Mouse (Mus musculus) liver, embryonic 11.5 days (tissue): ENCODE data around the gene F2rl3. TPM values are rescaled to one million over a fixed set of nuclear protein-coding genes. Genes with fewer than 3 reads are reported as not detected.

ENCODE experiments used
- ATAC-seq: fragments of 200-750 bp; cut with Nextera tagmentation; replicated peaks from 2 replicates; pipeline ENCODE4 v1.8.0; 2017; ENCODE audit warnings: moderate number of reproducible peaks, mild to moderate bottlenecking, moderate TSS enrichment, moderate library complexity; ENCODE audit not compliant: low FRiP score
- DNase-seq: peaks from one replicate; pipeline ENCODE4 v3.0.0-alpha.2; 2017; ENCODE audit warnings: low spot score
- H3K27ac ChIP-seq: fragments of 300-500 bp; sonication (generic); 2 replicates; pipeline ENCODE4 v1.5.1; 2014; ENCODE audit warnings: mild to moderate bottlenecking, low read depth, low read length, control low read depth
- H3K27me3 ChIP-seq: fragments of 300-500 bp; sonication (generic); replicated peaks from 2 replicates; pipeline ENCODE4 v1.6.1; 2014; ENCODE audit warnings: low read length, mixed read lengths; ENCODE audit not compliant: control insufficient read depth, insufficient read depth
- H3K36me3 ChIP-seq: fragments of 300-500 bp; sonication (generic); 2 replicates; pipeline ENCODE4 v1.6.1; 2014; ENCODE audit warnings: mild to moderate bottlenecking, low read length, moderate library complexity, mixed read lengths; ENCODE audit not compliant: control insufficient read depth, insufficient read depth
- H3K4me1 ChIP-seq: fragments of 300-500 bp; sonication (generic); replicated peaks from 2 replicates; pipeline ENCODE4 v1.6.1; 2014; ENCODE audit warnings: low read length, mixed read lengths; ENCODE audit not compliant: control insufficient read depth, insufficient read depth
- H3K4me2 ChIP-seq: fragments of 300-500 bp; sonication (generic); 2 replicates; pipeline ENCODE4 v1.6.1; 2014; ENCODE audit warnings: mild to moderate bottlenecking, control low read depth, moderate library complexity
- H3K4me3 ChIP-seq: fragments of 300-500 bp; sonication (generic); 2 replicates; pipeline ENCODE4 v1.5.1; 2014; ENCODE audit warnings: low read depth, low read length, control low read depth
- H3K9ac ChIP-seq: fragments of 300-500 bp; sonication (generic); 2 replicates; pipeline ENCODE4 v1.6.1; 2014; ENCODE audit warnings: low read depth, low read length, control low read depth
- H3K9me3 ChIP-seq: fragments of 300-500 bp; sonication (generic); 2 replicates; pipeline ENCODE4 v1.6.1; 2016; ENCODE audit warnings: low read length, inconsistent platforms, mixed read lengths; ENCODE audit not compliant: control insufficient read depth
- WGBS: fragments of 180-500 bp; shearing (Covaris S2); extraction: QIAGEN DNeasy Blood & Tissue Kit; methylation state at CpG from one replicate; pipeline ENCODE4 v1.1.7; 2014; 5-methylcytosine and 5-hydroxymethylcytosine counted together
- polyA plus RNA-seq: library from polyadenylated mRNA; unstranded; fragments of >200 nt; fragmentation: Nextera tagmentation; extraction: Ambion mirVana; gene quantifications from 2 replicates; pipeline ENCODE4 v1.2.1, GENCODE M21; 2014

Gene F2rl3
- polyA plus RNA-seq, 1 experiment from 2014 or later: 8.6 TPM

- Histone ChIP-seq H3K27me3 (no peaks in the 10 kb centered on the region), H3K36me3 (no peaks in the 10 kb centered on the region), H3K9me3 (peaks cover 3% of the 10 kb centered on the region; the same call in 1 of the 2 replicates), H3K9ac (no peak overlapping the region), H3K27ac (no peak overlapping the region), H3K4me2 (no peak overlapping the region), H3K4me3 (no peak overlapping the region), H3K4me1 (no peaks in the 10 kb centered on the region)
- 92% methylated on average over 4 of the region's 4 CpGs for WGBS
- no peak for DNase-seq
- ATAC-seq: no peak
Observed at GRCm38 (mm10) chr8:72780644-72781043, 19.0 kb downstream of the F2rl3 start.

GRCm38 (mm10) chr8:72801583-72801982 lies 39.9 kb downstream of the F2rl3 start:
- no peak for DNase-seq
- Histone ChIP-seq H3K27ac (no peak overlapping the region), H3K36me3 (no peaks in the 10 kb centered on the region), H3K9me3 (no peaks in the 10 kb centered on the region), H3K4me2 (no peak overlapping the region), H3K27me3 (no peaks in the 10 kb centered on the region), H3K4me3 (no peak overlapping the region), H3K4me1 (no peaks in the 10 kb centered on the region), H3K9ac (no peak overlapping the region)
- 78% methylated on average over 2 of the region's 2 CpGs for WGBS
- ATAC-seq: no peak

DNA sequence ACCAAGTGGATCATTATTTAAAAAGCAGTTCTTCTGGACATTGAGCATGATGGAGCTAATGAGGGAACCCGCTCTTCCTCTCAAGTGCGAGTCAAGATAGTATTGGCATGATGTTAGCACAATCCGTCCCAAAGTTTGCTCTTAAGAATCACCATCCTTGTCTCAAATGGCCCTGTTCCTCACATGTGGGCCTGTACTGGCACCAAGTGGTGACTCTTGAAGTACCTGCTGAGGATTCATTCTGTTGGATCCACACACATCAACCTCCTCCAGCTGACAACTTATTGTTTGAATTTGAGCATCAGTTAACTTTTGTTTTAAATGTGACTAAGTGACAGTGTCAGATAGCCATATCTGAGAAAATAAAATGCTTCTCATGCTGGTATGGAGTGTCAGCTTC lies 51.0 kb downstream of the F2rl3 start:
- no peaks in the 10 kb centered on the region for H3K4me1 ChIP-seq
- WGBS: 86% methylated on average over 3 of the region's 3 CpGs

More for the DNA sequence above, 51.0 kb downstream of the F2rl3 start:
- no peak overlapping the region for H3K4me3 ChIP-seq
- ATAC-seq: no peak
- no peak overlapping the region for H3K27ac ChIP-seq
- no peak for DNase-seq
- no peaks in the 10 kb centered on the region for H3K9me3 ChIP-seq
- H3K36me3 ChIP-seq: no peaks in the 10 kb centered on the region
- H3K4me2 ChIP-seq: no peak overlapping the region
- H3K27me3 ChIP-seq: no peaks in the 10 kb centered on the region
- no peak overlapping the region for H3K9ac ChIP-seq

Other genes starting within 250 kb of the F2rl3 start
- 16.4 and 17.7 TPM in 2 replicates for gene Med26, start 213.6 kb upstream of the F2rl3 start, polyA plus RNA-seq
- 77.9 and 78.0 TPM in 2 replicates for gene Smim7, start 190.8 kb upstream of the F2rl3 start, polyA plus RNA-seq
- gene Tmem38a, start 189.8 kb upstream of the F2rl3 start, polyA plus RNA-seq: 4.4 and 4.6 TPM in 2 replicates
- gene Nwd1, start 115.2 kb upstream of the F2rl3 start, polyA plus RNA-seq: not detected in 2 replicates
- gene Sin3b, start 38.6 kb upstream of the F2rl3 start, polyA plus RNA-seq: 110 TPM in 2 replicates